In genomic region chr9:41181803-41182202, GRCm38 (mm10) we compare ENCODE assay signal across 17 mouse cellular contexts. TPM values are rescaled to one million over a fixed set of nuclear protein-coding genes. Genes with fewer than 3 reads are reported as not detected.
DNase-seq lines count a peak whose midpoint lies in the region; ATAC-seq lines count a peak whose summit lies in the region.
"Had no signal": no experiment of that assay in that cellular context is flagged by ENCODE, and none has a peak within 500 bp of the region (broad histone marks: within the 10 kb centered on the region; RNA-seq: fewer than 3 reads in every experiment).

No protein-coding gene starts in this region.

- no peaks in the 10 kb centered on the region for H3K9me3 ChIP-seq in limb, embryonic 10.5 days (replicated peaks)
- no peaks in the 10 kb centered on the region for H3K9me3 ChIP-seq in midbrain, embryonic 13.5 days
- H3K9me3 ChIP-seq: embryonic facial prominence, embryonic 15.5 days; forebrain, embryonic 10.5 days; forebrain, embryonic 15.5 days; heart, embryonic 10.5 days; heart, embryonic 15.5 days; hindbrain, embryonic 13.5 days had no signal

- 69% methylated on average over 8 of the region's 8 CpGs for WGBS in limb, embryonic 10.5 days
- WGBS in midbrain, embryonic 13.5 days: 85% methylated on average over 8 of the region's 8 CpGs

- ATAC-seq in cerebellum, adult (ENCODE audit: insufficient number of reproducible peaks, low FRiP score, low TSS enrichment): no peak
- ATAC-seq in midbrain, embryonic 13.5 days: no peak

- peak; percentile 51 for DNase-seq in cerebellum, adult 9-11 months
- peak; percentile 37 to 55 for DNase-seq in layer of hippocampus, postnatal 14 days (ENCODE audit: low spot score in 2 of 2)
- DNase-seq in layer of hippocampus, postnatal 25 days (ENCODE audit: extremely low spot score in 1 of 2, low spot score in 1 of 2): no peak
- DNase-seq in T-cell, adult 2 months (ENCODE audit: low spot score): peak; percentile 8
- no peak for DNase-seq in limb, embryonic 10.5 days (ENCODE audit: low spot score)
- DNase-seq in lung, postnatal 4 days: no peak
- DNase-seq: gastrocnemius, postnatal 10 days had no signal

- H3K4me3 ChIP-seq in limb, embryonic 10.5 days: no peak overlapping the region
- H3K4me3 ChIP-seq in midbrain, embryonic 13.5 days (replicated peaks): no peak overlapping the region
- H3K4me3 ChIP-seq: embryonic facial prominence, embryonic 15.5 days; erythroblast, embryonic 14.5 days; forebrain, embryonic 10.5 days; forebrain, embryonic 15.5 days; heart, embryonic 10.5 days; heart, embryonic 15.5 days; hindbrain, embryonic 13.5 days had no signal

- no peak overlapping the region for H3K4me2 ChIP-seq in midbrain, embryonic 13.5 days (replicated peaks)
- H3K4me2 ChIP-seq: embryonic facial prominence, embryonic 15.5 days; forebrain, embryonic 15.5 days; heart, embryonic 15.5 days; hindbrain, embryonic 13.5 days had no signal

- peaks cover 8% of the 10 kb centered on the region; the same call in 1 of the 2 replicates for H3K4me1 ChIP-seq in limb, embryonic 10.5 days
- H3K4me1 ChIP-seq in midbrain, embryonic 13.5 days (replicated peaks): 0 out of 2 replicates have a peak, but pooled peaks cover 5% of the 10 kb centered on the region
- H3K4me1 ChIP-seq: embryonic facial prominence, embryonic 15.5 days; heart, embryonic 15.5 days; hindbrain, embryonic 13.5 days had no signal

- no peak overlapping the region for H3K9ac ChIP-seq in midbrain, embryonic 13.5 days (replicated peaks)
- H3K9ac ChIP-seq: embryonic facial prominence, embryonic 15.5 days; forebrain, embryonic 15.5 days; heart, embryonic 15.5 days; hindbrain, embryonic 13.5 days had no signal

- no peaks in the 10 kb centered on the region for H3K36me3 ChIP-seq in limb, embryonic 10.5 days
- H3K36me3 ChIP-seq in midbrain, embryonic 13.5 days: no peaks in the 10 kb centered on the region
- H3K36me3 ChIP-seq: embryonic facial prominence, embryonic 15.5 days; forebrain, embryonic 10.5 days; forebrain, embryonic 15.5 days; heart, embryonic 10.5 days; heart, embryonic 15.5 days; hindbrain, embryonic 13.5 days had no signal

- peak overlapping the region; percentile 27; the same call in 1 of the 2 replicates for H3K27ac ChIP-seq in limb, embryonic 10.5 days
- H3K27ac ChIP-seq in midbrain, embryonic 13.5 days: no peak overlapping the region
- H3K27ac ChIP-seq: embryonic facial prominence, embryonic 15.5 days; forebrain, embryonic 10.5 days; forebrain, embryonic 15.5 days; heart, embryonic 10.5 days; heart, embryonic 15.5 days; hindbrain, embryonic 13.5 days; hindbrain, postnatal 0 days had no signal

- no peaks in the 10 kb centered on the region for H3K27me3 ChIP-seq in limb, embryonic 10.5 days (ENCODE audit: low read depth, poor library complexity, severe bottlenecking)
- no peaks in the 10 kb centered on the region for H3K27me3 ChIP-seq in midbrain, embryonic 13.5 days
- H3K27me3 ChIP-seq: embryonic facial prominence, embryonic 15.5 days; forebrain, embryonic 15.5 days; heart, embryonic 15.5 days; hindbrain, embryonic 13.5 days had no signal

RNA-seq across cellular contexts. Expression of gene Ubash3b, which starts 20.3 kb away (rescaled TPM):
- total RNA-seq in layer of hippocampus, postnatal 14 days (2021): 10 to 100 TPM; 29.0 to 30.4 TPM
- 10 to 100 TPM; 25.3 to 27.6 TPM for total RNA-seq in layer of hippocampus, postnatal 25 days (2021)
- 6.9 and 7.8 TPM in 2 replicates for polyA plus RNA-seq in limb, embryonic 10.5 days (2016; fragmentation: Nextera tagmentation; extraction: Ambion mirVana)
- 12.1 and 12.6 TPM in 2 replicates for polyA plus RNA-seq in midbrain, embryonic 13.5 days (2015; fragmentation: Nextera tagmentation; extraction: Ambion mirVana)

Comparison
In these comparisons a context has a peak if more than half of its experiments do, and no peak if none do; other contexts are left out.
1. DNase-seq: peak in cerebellum, adult 9-11 months (single experiment), layer of hippocampus, postnatal 14 days (2 of 2) and T-cell, adult 2 months (single experiment); none in layer of hippocampus, postnatal 25 days (0 of 2), limb, embryonic 10.5 days (single experiment) and lung, postnatal 4 days (0 of 2).